ENCODE assay signal across 24 mouse cellular contexts in the genomic region with DNA sequence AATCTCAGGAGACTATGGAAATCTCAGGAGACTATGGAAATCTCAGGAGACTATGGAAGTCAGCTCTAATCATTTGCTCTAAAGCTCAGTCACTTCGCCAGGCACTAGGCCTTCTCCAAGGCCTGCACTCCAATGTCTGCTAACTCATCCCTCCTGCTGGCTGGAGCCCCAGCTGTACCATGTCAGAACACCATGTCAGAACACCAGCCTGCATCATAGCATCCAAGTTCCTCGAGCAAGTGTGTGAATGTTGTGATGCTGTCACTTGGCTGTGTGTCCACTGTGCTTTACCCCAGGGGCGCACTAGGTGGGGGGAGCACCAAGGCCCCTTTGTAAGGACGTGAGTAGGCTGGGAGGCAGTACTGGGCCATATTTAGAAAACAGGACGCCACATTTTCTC.
DNase-seq lines count a peak whose midpoint lies in the region; ATAC-seq and TF ChIP-seq lines count a peak whose summit lies in the region.
"Had no signal": no experiment of that assay in that cellular context is flagged by ENCODE, and none has a peak within 500 bp of the region (broad histone marks: within the 10 kb centered on the region; RNA-seq: fewer than 3 reads in every experiment).

No protein-coding gene starts in this region.

- no peaks in the 10 kb centered on the region for H3K27me3 ChIP-seq in lung, embryonic 14.5 days (ENCODE audit: insufficient read depth, low read length)
- H3K27me3 ChIP-seq in lung, postnatal 0 days (replicated peaks; ENCODE audit: insufficient read depth, low read length) = no peaks in the 10 kb centered on the region
- H3K27me3 ChIP-seq: CH12.LX; hindbrain, embryonic 12.5 days; hindbrain, embryonic 15.5 days had no signal

- peak; percentile 78 for ATAC-seq in lung, embryonic 14.5 days (ENCODE audit: insufficient read depth)
- no peak for ATAC-seq in lung, postnatal 0 days
- ATAC-seq: forebrain, embryonic 14.5 days; Patski had no signal

- H3K27ac ChIP-seq in lung, embryonic 14.5 days (ENCODE audit: low read depth) = no peak overlapping the region
- H3K27ac ChIP-seq in lung, postnatal 0 days (ENCODE audit: low read length) = 0 out of 2 replicates have a peak overlapping the region, but pooled peaks have one; percentile 4
- H3K27ac ChIP-seq: forebrain, embryonic 10.5 days; heart, adult 2 months; heart, embryonic 10.5 days; heart, embryonic 13.5 days; hindbrain, embryonic 12.5 days; hindbrain, embryonic 15.5 days had no signal

- peak; percentile 93 for DNase-seq in heart, adult 11 months
- DNase-seq in heart, postnatal 25 days (ENCODE audit: low spot score) = no peak
- DNase-seq in lung, embryonic 14.5 days = peak; percentile 75
- DNase-seq in lung, postnatal 36 days = no peak
- peak; percentile 70 for DNase-seq in lung, postnatal 0 days (ENCODE audit: low spot score)
- DNase-seq in lung, adult 18-20 months = no peak
- DNase-seq: adrenal gland, postnatal 10 days; adrenal gland, postnatal 36 days; B cell, adult 2 months; cerebellum, adult 18-20 months; cerebellum, adult 9-10 months; cerebellum, postnatal 14 days; gastrocnemius, postnatal 25 days; heart, adult 2 months; heart, postnatal 14 days had no signal

- intact Hi-C loops in heart, postnatal 25 days (cut with DNase I) = no loop called here

- WGBS in lung, embryonic 14.5 days = 53% methylated on average over 5 of the region's 5 CpGs
- WGBS in lung, postnatal 0 days = 53% methylated on average over 5 of the region's 5 CpGs

- H3K4me3 ChIP-seq in lung, embryonic 14.5 days (ENCODE audit: low read depth, low read length) = no peak overlapping the region
- no peak overlapping the region for H3K4me3 ChIP-seq in lung, postnatal 0 days (ENCODE audit: low read depth, low read length)
- H3K4me3 ChIP-seq: forebrain, embryonic 10.5 days; heart, adult 2 months; heart, embryonic 10.5 days; heart, embryonic 13.5 days; hindbrain, embryonic 12.5 days; hindbrain, embryonic 15.5 days had no signal

- 0 out of 2 replicates have a peak, but pooled peaks cover 5% of the 10 kb centered on the region for H3K4me1 ChIP-seq in lung, embryonic 14.5 days (ENCODE audit: insufficient read depth)
- H3K4me1 ChIP-seq in lung, postnatal 0 days (ENCODE audit: insufficient read depth, low read depth, low read length) = peaks cover 2% of the 10 kb centered on the region; the same call in 1 of the 2 replicates
- H3K4me1 ChIP-seq: forebrain, embryonic 10.5 days; hindbrain, embryonic 12.5 days; hindbrain, embryonic 15.5 days had no signal

- H3K36me3 ChIP-seq in lung, embryonic 14.5 days (ENCODE audit: insufficient read depth) = no peaks in the 10 kb centered on the region
- H3K36me3 ChIP-seq in lung, postnatal 0 days (ENCODE audit: insufficient read depth, low read length) = no peaks in the 10 kb centered on the region
- H3K36me3 ChIP-seq: forebrain, embryonic 10.5 days; G1E; heart, embryonic 10.5 days; heart, embryonic 13.5 days; hindbrain, embryonic 12.5 days; hindbrain, embryonic 15.5 days had no signal

- H3K4me2 ChIP-seq in lung, embryonic 14.5 days = no peak overlapping the region
- H3K4me2 ChIP-seq in lung, postnatal 0 days (replicated peaks; ENCODE audit: low read depth, low read length) = no peak overlapping the region
- H3K4me2 ChIP-seq: heart, embryonic 13.5 days; hindbrain, embryonic 12.5 days; hindbrain, embryonic 15.5 days had no signal

- H3K9ac ChIP-seq in lung, embryonic 14.5 days = no peak overlapping the region
- no peak overlapping the region for H3K9ac ChIP-seq in lung, postnatal 0 days (replicated peaks; ENCODE audit: low read depth)
- H3K9ac ChIP-seq: heart, embryonic 13.5 days; hindbrain, embryonic 12.5 days; hindbrain, embryonic 15.5 days had no signal

- no peaks in the 10 kb centered on the region for H3K9me3 ChIP-seq in lung, embryonic 14.5 days (ENCODE audit: low read depth, low read length)
- no peaks in the 10 kb centered on the region for H3K9me3 ChIP-seq in lung, postnatal 0 days (ENCODE audit: low read length)
- H3K9me3 ChIP-seq: forebrain, embryonic 10.5 days; G1E; heart, embryonic 10.5 days; heart, embryonic 13.5 days; hindbrain, embryonic 12.5 days; hindbrain, embryonic 15.5 days had no signal

- no peak for TF ChIP-seq CTCF in lung, embryonic 14.5 days (IDR thresholded peaks at IDR 0.05; ENCODE audit: low read depth)
- TF ChIP-seq CTCF in lung, postnatal 0 days (IDR thresholded peaks at IDR 0.05) = no peak

- TF ChIP-seq EP300 in lung, postnatal 0 days (IDR thresholded peaks at IDR 0.05) = no peak

Comparison
In these comparisons a context has a peak if more than half of its experiments do, and no peak if none do; other contexts are left out.
1. DNase-seq: peak in heart, adult 11 months (single experiment), lung, embryonic 14.5 days (single experiment) and lung, postnatal 0 days (single experiment); none in heart, postnatal 25 days (single experiment), lung, postnatal 36 days (single experiment) and lung, adult 18-20 months (0 of 2).